Mouse (Mus musculus) limb, embryonic 10.5 days (tissue): ENCODE measurements at regions not wholly inside any gene's neighbourhood (a gene's known extent, or its start where the extent isn't known, plus 50 kb on each side); places are given as distances from the start of the nearest gene placed in this dataset.

Source experiments
- DNase-seq: peaks from one replicate; pipeline ENCODE4 v3.0.0-alpha.2; 2017; ENCODE audit warnings: low spot score
- H3K27ac ChIP-seq: fragments of 300-500 bp; sonication (generic); 2 replicates; pipeline ENCODE4 v1.5.1; 2016; ENCODE audit warnings: mild to moderate bottlenecking
- H3K27me3 ChIP-seq: fragments of 300-500 bp; sonication (generic); 2 replicates; pipeline ENCODE4 v1.6.1; 2016; ENCODE audit warnings: low read depth, mild to moderate bottlenecking; ENCODE audit not compliant: poor library complexity, severe bottlenecking
- H3K36me3 ChIP-seq: fragments of 300-500 bp; sonication (generic); 2 replicates; pipeline ENCODE4 v1.6.1; 2016; ENCODE audit warnings: mild to moderate bottlenecking, moderate library complexity
- H3K4me1 ChIP-seq: fragments of 300-500 bp; sonication (generic); 2 replicates; pipeline ENCODE4 v1.6.1; 2016
- H3K4me3 ChIP-seq: fragments of 300-500 bp; sonication (generic); 2 replicates; pipeline ENCODE4 v1.5.1; 2016; ENCODE audit warnings: mild to moderate bottlenecking, moderate library complexity
- H3K9me3 ChIP-seq: fragments of 300-500 bp; sonication (generic); replicated peaks from 2 replicates; pipeline ENCODE4 v1.6.1; 2016; ENCODE audit warnings: mild to moderate bottlenecking
- WGBS: fragments of 180-500 bp; shearing (Covaris S2); methylation state at CpG from one replicate; pipeline ENCODE4 v1.1.7; 2016; 5-methylcytosine and 5-hydroxymethylcytosine counted together

- Histone ChIP-seq H3K4me1 (0 out of 2 replicates have a peak, but pooled peaks cover 3% of the 10 kb centered on the region), H3K27ac (no peak overlapping the region), H3K36me3 (no peaks in the 10 kb centered on the region), H3K9me3 (no peaks in the 10 kb centered on the region), H3K27me3 (no peaks in the 10 kb centered on the region), H3K4me3 (no peak overlapping the region)
- peak; percentile 42 for DNase-seq
- WGBS: 40% methylated on average over 12 of the region's 12 CpGs
Measured at GRCm38 (mm10) chr7:73654193-73654871, 85.8 kb upstream of the Fam174b start.

DNA sequence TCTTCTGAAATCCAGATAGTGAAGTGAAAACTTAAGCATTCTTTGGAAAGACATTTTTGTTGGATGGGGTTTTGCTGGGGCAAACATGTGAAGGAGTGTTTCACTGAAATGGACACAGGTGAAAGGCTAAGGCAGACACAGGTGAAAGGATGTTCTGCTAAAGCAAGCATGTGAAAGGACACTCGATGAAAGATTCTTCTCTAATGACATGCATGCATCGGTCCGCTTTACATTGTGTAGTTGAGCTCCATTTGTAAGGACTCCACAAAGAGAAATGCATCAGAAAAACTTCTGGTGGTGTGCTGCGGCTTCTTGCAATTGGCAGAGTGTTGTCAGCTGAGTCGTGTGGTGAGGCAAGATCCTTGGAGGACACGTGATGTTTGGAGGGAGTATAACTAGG is 89.2 kb upstream of the Fam174b start:
- Histone ChIP-seq H3K9me3 (no peaks in the 10 kb centered on the region), H3K36me3 (no peaks in the 10 kb centered on the region), H3K27me3 (no peaks in the 10 kb centered on the region), H3K4me1 (no peaks in the 10 kb centered on the region), H3K4me3 (no peak overlapping the region), H3K27ac (no peak overlapping the region)
- WGBS: 94% methylated on average over 6 of the region's 6 CpGs
- DNase-seq: no peak

- DNase-seq: peak; percentile 82
- H3K27ac ChIP-seq: no peak overlapping the region
- 34% methylated on average over 4 of the region's 4 CpGs for WGBS
- no peaks in the 10 kb centered on the region for H3K4me1 ChIP-seq
- no peaks in the 10 kb centered on the region for H3K9me3 ChIP-seq
- H3K36me3 ChIP-seq: no peaks in the 10 kb centered on the region
- no peaks in the 10 kb centered on the region for H3K27me3 ChIP-seq
- no peak overlapping the region for H3K4me3 ChIP-seq
Measured at GRCm38 (mm10) chr7:73648010-73648409, 92.1 kb upstream of the Fam174b start.

DNA sequence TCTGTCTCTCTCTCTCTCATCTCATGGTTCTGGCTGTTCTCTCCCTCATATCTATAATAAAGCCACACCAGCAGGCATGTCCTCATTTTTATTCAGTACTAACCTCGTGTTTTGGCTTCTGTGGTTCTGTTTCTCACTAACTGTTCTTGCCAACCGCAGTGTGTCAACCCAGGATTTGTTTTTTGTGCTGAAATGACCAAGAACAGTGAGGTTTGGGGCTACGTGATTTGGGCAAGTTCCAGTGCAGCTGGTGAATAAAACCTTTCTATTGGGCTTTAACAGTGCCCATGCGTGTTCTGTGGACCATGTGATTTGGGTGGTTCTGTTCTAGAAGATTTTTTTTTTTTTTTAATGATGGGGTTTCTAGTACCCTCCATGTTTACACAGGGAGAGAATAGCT is 93.0 kb upstream of the Fam174b start:
- H3K27me3 ChIP-seq: no peaks in the 10 kb centered on the region
- H3K9me3 ChIP-seq: no peaks in the 10 kb centered on the region
- H3K27ac ChIP-seq: no peak overlapping the region
- no peak overlapping the region for H3K4me3 ChIP-seq
- no peaks in the 10 kb centered on the region for H3K4me1 ChIP-seq
- H3K36me3 ChIP-seq: no peaks in the 10 kb centered on the region
- DNase-seq: no peak
- 89% methylated on average over 4 of the region's 4 CpGs for WGBS

- Histone ChIP-seq H3K4me3 (no peak overlapping the region), H3K9me3 (no peaks in the 10 kb centered on the region), H3K4me1 (no peaks in the 10 kb centered on the region), H3K27me3 (no peaks in the 10 kb centered on the region), H3K27ac (no peak overlapping the region), H3K36me3 (no peaks in the 10 kb centered on the region)
- 84% methylated on average over 5 of the region's 5 CpGs for WGBS
- no peak for DNase-seq
Measured at GRCm38 (mm10) chr7:73646711-73647110, 93.4 kb upstream of the Fam174b start.

DNA sequence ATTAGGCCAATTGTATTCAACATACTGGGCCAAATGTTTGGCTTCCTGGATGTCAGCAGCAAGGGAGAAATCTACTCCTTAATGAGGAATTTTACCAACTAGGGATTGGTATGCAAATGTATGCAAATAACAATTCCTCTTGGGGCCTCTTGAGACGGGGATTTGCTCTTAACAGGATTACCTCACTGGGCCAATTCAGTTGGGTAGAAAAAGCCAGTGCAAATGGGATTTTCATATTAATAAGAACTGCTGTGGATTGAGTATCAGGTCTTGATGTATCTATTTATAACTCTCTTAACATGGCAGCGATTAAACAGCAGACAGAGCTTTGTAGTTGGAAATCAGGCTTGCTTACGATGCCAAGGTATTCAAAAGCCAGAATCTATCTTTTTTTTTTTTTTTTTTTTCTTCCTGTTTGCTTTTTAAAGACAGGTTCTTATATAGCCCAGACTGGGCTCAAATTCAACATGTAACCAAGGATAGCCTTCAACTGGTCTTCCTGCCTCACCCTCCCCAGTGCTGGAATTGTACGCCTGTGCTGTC is 95.7 kb upstream of the Fam174b start:
- Histone ChIP-seq H3K4me1 (no peaks in the 10 kb centered on the region), H3K9me3 (no peaks in the 10 kb centered on the region), H3K27me3 (no peaks in the 10 kb centered on the region), H3K4me3 (no peak overlapping the region), H3K36me3 (no peaks in the 10 kb centered on the region), H3K27ac (no peak overlapping the region)
- WGBS: 64% methylated on average over 4 of the region's 4 CpGs
- no peak for DNase-seq

DNA sequence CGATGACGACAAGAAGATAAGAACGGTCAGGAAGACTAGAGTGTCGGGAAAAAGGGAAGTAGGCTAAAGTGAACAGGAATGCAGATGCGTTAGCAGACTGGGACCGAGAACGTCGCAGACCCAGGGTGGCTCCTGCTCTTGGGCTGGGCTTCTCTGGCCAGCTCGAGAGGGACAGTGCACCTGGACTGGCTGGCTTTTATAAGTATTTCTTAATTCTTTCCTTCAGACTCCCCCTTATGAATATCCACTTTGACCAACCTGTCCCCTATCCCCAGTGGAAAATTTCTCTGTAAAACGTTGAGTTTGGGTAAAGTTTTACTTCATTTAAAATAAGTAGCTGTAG is 96.1 kb upstream of the Fam174b start:
- 59% methylated on average over 10 of the region's 10 CpGs for WGBS
- DNase-seq: no peak
- Histone ChIP-seq H3K27ac (no peak overlapping the region), H3K4me3 (no peak overlapping the region), H3K4me1 (no peaks in the 10 kb centered on the region), H3K27me3 (no peaks in the 10 kb centered on the region), H3K9me3 (no peaks in the 10 kb centered on the region), H3K36me3 (no peaks in the 10 kb centered on the region)

DNA sequence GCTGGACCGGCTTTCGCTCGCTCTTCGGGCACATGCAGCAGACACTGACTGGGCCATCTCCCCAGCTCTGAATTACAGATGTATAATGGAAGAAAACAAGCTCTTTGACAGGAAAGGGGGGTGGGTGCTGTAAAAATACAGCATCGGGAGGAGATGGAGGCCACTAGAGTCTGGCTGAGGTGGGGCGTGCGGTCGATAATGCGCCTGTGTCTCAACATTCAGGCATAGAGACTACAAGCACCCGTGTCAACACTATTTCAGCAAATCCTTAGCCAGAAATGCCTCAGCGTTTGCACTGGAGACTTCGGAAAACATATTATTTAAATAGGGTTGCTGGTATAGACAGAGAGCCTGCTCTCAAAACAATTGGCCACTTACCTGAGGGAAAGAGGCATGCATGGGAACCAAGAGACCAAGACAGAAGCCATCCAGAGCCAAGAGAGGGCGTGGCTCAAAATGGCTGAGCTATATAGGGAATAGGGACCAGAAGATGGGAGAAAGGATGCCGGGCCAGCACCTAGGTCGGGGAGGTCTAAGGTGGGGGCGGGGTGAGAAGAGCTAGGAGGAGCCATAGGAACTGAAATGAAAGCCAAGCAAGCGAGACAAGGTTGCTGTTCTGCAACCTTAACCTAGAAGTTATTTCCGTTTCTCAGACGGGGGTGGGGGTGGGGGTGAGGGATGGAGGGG is 96.7 kb upstream of the Fam174b start:
- 82% methylated on average over 19 of the region's 19 CpGs for WGBS
- Histone ChIP-seq H3K4me1 (no peaks in the 10 kb centered on the region), H3K4me3 (no peak overlapping the region), H3K27me3 (no peaks in the 10 kb centered on the region), H3K27ac (no peak overlapping the region), H3K9me3 (no peaks in the 10 kb centered on the region), H3K36me3 (no peaks in the 10 kb centered on the region)
- no peak for DNase-seq

GRCm38 (mm10) chr7:73640194-73640593 is 98.6 kb upstream of the Chd2 start:
- Histone ChIP-seq H3K27me3 (no peaks in the 10 kb centered on the region), H3K27ac (no peak overlapping the region), H3K9me3 (no peaks in the 10 kb centered on the region), H3K4me1 (no peaks in the 10 kb centered on the region), H3K4me3 (no peak overlapping the region), H3K36me3 (no peaks in the 10 kb centered on the region)
- DNase-seq: no peak
- WGBS: 44% methylated on average over 2 of the region's 2 CpGs

DNA sequence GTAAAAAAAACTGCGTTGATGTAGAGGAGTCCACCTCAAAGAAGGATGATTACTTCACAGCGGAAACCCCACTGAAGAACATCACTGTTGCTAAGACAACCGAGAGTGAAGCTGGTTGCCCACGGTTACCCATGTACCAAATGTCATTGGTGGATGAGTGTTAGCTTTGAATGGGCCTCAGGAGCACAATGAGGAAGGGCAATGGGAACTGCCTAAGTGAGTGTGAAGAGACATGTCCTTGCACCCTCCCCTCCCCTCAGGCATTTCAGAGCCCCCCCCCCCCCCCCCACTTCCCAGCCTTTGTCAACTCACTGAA is 96.1 kb upstream of the Chd2 start:
- DNase-seq: no peak
- H3K27ac ChIP-seq: no peak overlapping the region
- H3K36me3 ChIP-seq: no peaks in the 10 kb centered on the region
- no peaks in the 10 kb centered on the region for H3K27me3 ChIP-seq
- no peaks in the 10 kb centered on the region for H3K9me3 ChIP-seq
- no peak overlapping the region for H3K4me3 ChIP-seq
- 65% methylated on average over 4 of the region's 4 CpGs for WGBS
- no peaks in the 10 kb centered on the region for H3K4me1 ChIP-seq

DNA sequence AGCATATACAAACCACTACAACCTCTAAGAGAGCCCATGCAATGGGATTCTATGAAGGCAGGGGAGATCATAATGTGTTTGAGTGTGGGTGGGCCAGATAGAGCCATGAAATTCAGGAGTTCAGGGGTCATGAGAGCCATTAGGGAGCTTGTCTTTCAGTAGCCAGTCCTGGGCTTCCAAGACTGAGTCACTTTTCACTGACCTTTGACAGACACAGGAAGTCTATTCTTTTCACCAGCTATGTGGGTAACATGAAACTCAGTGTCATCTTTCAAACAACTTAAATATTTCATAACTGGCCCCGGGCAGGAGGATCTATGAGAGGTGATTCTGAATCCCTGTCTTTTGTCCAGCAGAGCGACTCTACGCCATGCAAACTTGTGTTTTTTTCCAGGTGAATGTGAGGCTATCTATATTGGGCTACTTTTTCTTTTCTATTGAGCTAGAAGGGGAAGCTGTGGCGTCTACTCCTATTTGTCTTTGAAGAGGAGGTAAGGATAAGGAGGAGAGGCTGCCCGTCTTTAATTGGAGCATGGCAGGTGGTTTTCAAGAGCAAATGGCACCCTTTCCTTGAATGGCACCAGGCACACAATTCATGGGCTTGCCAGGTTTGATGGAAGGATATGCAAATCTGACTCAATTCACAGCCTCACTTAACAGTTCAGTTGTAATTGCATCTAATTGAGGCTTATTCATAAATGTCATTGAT is 95.6 kb upstream of the Chd2 start:
- 72% methylated on average over 5 of the region's 5 CpGs for WGBS
- no peak for DNase-seq
- Histone ChIP-seq H3K4me3 (no peak overlapping the region), H3K36me3 (no peaks in the 10 kb centered on the region), H3K27ac (no peak overlapping the region), H3K9me3 (no peaks in the 10 kb centered on the region), H3K4me1 (no peaks in the 10 kb centered on the region), H3K27me3 (no peaks in the 10 kb centered on the region)

DNA sequence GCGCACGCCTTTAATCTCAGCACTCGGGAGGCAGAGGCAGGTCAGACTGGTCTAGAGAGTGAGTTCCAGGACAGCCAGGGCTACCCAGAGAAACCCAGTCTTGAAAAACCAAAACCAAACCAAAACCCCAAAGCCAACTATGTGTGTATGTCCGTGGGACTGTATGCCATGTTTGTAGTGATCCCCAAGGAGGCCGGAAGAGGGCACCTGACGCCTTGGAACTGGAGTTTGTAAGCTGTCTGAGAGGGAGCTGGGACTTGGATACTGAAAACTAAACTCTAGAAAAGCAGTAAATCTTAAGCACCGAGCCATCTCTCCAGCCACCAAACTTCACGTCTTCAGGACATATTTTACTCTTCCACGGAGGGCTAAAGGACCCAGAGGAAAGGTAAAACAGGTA is 93.8 kb upstream of the Chd2 start:
- Histone ChIP-seq H3K4me1 (no peaks in the 10 kb centered on the region), H3K36me3 (no peaks in the 10 kb centered on the region), H3K27me3 (no peaks in the 10 kb centered on the region), H3K9me3 (no peaks in the 10 kb centered on the region), H3K4me3 (no peak overlapping the region), H3K27ac (no peak overlapping the region)
- 93% methylated on average over 9 of the region's 9 CpGs for WGBS
- no peak for DNase-seq

GRCm38 (mm10) chr7:73630790-73631189 is 89.2 kb upstream of the Chd2 start:
- Histone ChIP-seq H3K27ac (no peak overlapping the region), H3K36me3 (no peaks in the 10 kb centered on the region), H3K27me3 (no peaks in the 10 kb centered on the region), H3K9me3 (no peaks in the 10 kb centered on the region), H3K4me1 (peaks cover 15% of the 10 kb centered on the region), H3K4me3 (no peak overlapping the region)
- DNase-seq: no peak
- 84% methylated on average over 7 of the region's 7 CpGs for WGBS
